Mouse (Mus musculus) heart, postnatal 36 days (tissue): ENCODE results near the gene Cacna2d2. TPM values are rescaled to one million over a fixed set of nuclear protein-coding genes. Genes with fewer than 3 reads are reported as not detected.

ENCODE experiments used
- DNase-seq, 2 experiments: peaks; one replicate each; pipeline ENCODE4 v3.0.0; 2021 to 2022
- intact Hi-C: fragments of 180-260 bp; cut with DNase I; formaldehyde crosslinking; loops from one replicate; pipeline ENCODE4 v1.15.1; 2025
- total RNA-seq, 2 experiments: library from RNA; stranded (reverse); gene quantifications; 2 replicates each; pipeline ENCODE4 v1.2.3; 2021

Cacna2d2 gene
- total RNA-seq, 2 experiments from 2014 or later: 10.5 to 13.3 TPM

DNA sequence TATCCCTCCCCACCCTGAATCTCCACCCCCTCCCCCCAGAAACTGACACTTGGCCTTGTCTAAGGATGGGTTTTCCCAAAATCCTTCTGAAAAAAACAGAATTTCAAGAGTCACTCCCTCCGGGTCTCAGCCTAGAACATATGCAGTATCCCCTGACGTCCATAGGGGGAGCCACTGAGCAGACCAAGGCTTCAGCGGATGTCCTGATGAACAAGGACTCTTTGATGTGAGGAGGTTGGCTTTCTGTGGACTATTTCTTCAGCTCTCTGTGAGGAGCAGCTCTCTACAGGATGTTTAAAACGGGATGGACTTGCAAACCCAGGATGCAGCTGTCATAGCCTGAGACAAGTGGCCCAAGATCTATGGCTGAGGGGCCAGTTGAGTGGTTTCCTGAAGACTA, 53.1 kb downstream of the Cacna2d2 start:
- no peak for DNase-seq
- intact Hi-C loops: no loop called here

DNA sequence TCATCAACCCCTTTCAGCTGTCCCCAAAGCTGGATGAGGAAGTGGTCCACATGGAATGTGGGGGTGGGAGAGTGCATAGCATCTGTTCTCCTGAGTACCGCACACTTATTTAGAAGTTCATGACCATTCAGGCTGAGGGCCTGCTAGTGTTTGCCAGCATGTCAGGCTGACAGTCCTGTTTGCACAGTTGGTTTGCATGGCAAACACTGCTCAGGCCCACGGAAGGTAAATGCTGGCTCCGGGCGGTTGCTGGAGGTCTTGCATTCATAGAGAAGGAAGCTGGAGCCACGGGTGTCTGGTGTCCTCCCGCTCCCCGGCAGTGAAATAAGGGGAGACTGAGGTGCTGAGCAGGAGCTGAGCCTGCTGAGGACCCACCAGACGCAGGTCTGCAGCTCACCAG, 53.7 kb downstream of the Cacna2d2 start:
- intact Hi-C loops: no loop called here
- DNase-seq: no peak

DNA sequence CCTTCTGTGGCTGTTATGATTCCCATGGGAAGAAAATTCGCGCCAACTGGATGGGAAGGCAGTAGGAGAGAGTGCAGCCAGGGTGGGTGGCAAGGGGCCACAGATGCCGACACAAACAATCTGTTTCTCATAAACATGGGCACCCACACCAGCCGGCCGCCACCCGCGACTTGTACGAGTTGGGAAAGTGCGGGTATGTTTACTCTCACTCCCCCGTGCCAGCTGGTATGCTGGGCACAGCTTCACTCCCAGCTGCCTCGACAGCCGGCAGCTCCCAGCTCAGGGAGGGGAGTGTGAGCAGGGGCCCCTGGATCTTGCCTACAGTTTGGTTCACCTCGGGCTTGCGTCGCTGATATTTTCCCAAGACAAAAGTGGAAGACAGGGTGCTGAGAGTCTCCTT, 57.3 kb downstream of the Cacna2d2 start:
- intact Hi-C loops: no loop called here
- no peak for DNase-seq

DNA sequence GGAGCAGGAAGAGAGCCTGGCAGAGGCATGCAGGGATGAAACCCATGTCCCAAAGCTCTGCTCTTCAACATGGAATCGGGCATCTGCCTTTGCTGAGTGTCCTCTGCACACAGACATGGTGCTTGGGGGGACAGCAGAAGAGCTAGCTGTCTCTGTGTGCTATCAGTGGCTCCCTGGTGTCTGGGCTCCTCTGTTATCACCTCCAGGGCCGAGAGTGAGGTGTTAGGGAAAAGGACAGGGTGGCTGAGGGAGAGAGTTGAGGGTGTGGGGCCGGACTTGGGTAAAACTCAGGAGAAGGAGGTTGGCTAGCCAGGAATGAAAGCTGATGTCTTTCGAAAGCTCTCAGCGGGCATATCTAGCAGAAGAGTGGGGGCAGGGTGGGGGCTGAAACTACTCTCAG, 63.5 kb downstream of the Cacna2d2 start:
- intact Hi-C loops: loop anchor here (1.0 to 2.0 kb wide), 2 partner anchors 97 to 106 kb away; no protein-coding TSS in a partner anchor
- DNase-seq: no peak

GRCm38 (mm10) chr9:107463509-107463908, 64.1 kb downstream of the Cacna2d2 start:
- intact Hi-C loops: loop anchor here (1.0 to 2.0 kb wide), 2 partner anchors 97 to 107 kb away; no protein-coding TSS in a partner anchor
- DNase-seq: peak; percentile 70 to 82

DNA sequence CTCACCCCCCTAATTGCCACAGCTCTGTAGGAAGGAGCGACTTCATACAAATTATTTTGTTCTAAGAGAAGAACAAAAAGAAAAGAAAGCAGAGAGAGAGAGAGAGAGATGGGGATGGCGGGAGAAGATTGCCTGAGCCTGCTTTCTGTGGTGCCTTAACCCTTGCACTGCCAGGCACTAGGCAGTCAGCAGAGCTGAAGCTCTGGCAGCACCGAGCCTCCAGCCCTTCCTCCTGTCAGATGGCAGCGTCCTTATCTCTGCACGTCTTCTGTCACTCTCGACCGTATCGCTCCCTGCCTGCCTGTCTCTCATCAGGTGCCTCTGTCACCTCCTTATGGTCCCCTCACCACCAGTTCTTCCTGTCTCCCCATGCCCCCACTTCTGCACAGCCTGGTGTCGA, 64.7 kb downstream of the Cacna2d2 start:
- DNase-seq: no peak
- intact Hi-C loops: no loop called here

- intact Hi-C loops: no loop called here
- no peak for DNase-seq
Measured at GRCm38 (mm10) chr9:107465657-107466056, 66.2 kb downstream of the Cacna2d2 start.

DNA sequence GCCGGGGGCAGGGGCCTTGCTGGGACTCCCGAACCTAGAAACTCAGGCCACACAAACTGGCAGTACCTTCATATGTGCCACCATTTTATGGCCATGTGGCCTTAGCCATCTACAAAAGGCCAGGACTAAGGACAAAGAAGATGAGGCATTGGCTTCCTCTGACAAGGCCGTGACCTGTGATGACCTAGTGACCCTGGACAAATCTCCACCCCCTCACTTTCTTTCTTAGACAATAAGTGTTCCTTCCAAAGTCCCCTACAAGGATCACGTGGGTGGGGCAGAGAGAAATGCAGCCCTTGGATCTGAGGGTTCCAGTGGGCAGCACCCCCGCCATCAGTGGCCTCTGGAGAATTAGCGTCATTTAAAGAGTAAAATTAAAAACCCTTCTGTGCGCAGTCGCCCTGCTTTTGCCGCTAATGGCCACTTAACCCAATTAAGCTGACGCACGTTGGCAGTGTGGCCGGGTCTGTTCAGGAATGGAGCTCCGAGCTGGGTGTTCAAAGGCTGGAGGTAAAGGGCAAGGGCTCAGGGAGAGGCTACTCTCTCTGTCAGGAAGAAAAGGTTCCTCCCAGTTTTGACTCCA, 69.9 kb downstream of the Cacna2d2 start:
- intact Hi-C loops: no loop called here
- no peak for DNase-seq

GRCm38 (mm10) chr9:107470427-107470826, 71.0 kb downstream of the Cacna2d2 start:
- intact Hi-C loops: no loop called here
- DNase-seq: no peak

- DNase-seq: no peak
- intact Hi-C loops: no loop called here
Measured at GRCm38 (mm10) chr9:107474016-107474415, 74.6 kb downstream of the Cacna2d2 start.

DNA sequence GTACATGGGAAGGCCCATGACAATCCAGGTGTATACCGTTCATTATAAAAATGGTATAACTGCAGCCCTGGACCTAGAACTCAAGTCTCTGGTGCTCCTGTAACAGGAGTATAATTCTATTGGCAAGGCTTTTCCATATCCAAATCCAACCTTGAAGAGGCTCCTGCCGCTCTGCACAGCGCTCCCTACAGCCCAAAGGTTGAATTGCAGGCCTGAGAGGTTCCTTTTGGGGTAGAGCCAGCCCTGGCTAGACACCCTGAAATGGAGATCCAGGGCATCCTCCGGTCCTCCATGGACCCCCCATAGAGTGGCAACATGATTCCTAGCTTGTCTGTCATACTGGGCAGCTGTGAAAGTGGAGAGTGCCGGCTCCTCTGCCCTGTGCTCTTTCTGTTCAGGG, 79.6 kb downstream of the Cacna2d2 start:
- intact Hi-C loops: no loop called here
- no peak for DNase-seq

DNA sequence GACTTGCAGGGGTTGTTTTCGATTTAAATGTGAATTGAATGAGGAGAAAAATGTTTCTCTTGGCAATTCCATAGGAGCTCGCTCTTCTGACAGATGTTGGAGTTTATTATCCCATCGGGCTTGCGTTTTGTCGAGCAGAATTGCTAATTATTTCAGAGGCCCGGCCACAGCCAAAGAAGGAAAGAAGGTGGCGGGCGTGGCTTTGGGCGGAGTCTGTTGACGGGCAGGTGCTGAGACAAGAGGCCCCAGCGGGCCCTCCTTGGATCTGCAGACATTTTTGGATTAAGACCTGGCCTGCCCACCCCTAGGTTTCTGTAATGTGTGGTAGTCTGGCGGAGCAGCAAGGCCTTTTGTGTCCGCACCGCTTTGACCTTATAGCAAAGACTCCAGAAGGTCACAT, 80.2 kb downstream of the Cacna2d2 start:
- intact Hi-C loops: no loop called here
- DNase-seq: no peak

GRCm38 (mm10) chr9:107480477-107481069, 81.2 kb downstream of the Cacna2d2 start:
- intact Hi-C loops: no loop called here
- no peak for DNase-seq

- intact Hi-C loops: no loop called here
- DNase-seq: no peak
Measured at GRCm38 (mm10) chr9:107481340-107481739, 81.9 kb downstream of the Cacna2d2 start.

GRCm38 (mm10) chr9:107482004-107482403, 82.6 kb downstream of the Cacna2d2 start:
- DNase-seq: no peak
- intact Hi-C loops: no loop called here

DNA sequence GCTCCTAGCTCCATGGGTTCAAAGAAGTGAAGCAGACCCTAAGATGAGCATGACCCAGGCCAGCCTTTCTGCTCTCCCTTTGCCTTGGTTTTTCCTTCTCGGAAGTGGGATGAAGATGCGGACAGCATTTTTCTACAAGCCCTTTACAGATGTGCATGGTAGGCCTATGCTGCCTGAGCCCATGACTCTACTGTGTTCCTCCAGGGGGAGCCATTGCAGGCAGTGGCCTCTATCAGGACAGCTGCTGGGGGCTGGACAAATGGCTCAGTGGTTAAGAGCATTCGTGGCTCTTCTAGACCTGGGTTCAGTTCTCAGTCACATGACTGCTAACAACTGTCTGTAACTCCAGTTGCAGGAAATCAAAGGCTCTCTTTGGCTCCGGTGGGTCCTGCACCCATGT, 83.4 kb downstream of the Cacna2d2 start:
- intact Hi-C loops: no loop called here
- no peak for DNase-seq

DNA sequence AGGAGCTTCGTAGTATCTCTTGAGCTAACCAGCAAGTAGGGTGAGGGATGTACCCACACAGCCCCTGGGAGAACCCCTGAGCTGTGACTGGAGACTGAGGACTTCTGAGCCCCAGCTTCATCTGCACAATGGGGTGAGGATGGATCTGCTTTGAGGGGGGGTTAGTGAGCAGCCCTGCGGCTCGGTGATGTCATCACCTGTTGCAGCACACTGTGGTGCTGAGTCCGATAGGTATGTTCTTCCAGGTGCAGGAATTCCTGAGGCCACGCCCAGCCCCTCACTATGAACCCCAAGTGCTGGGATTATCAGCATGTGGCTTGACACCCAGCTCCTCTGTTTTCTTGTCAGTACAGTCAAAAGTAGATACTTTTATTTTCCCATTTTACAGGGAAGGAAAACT, 84.3 kb downstream of the Cacna2d2 start:
- no peak for DNase-seq
- intact Hi-C loops: no loop called here

DNA sequence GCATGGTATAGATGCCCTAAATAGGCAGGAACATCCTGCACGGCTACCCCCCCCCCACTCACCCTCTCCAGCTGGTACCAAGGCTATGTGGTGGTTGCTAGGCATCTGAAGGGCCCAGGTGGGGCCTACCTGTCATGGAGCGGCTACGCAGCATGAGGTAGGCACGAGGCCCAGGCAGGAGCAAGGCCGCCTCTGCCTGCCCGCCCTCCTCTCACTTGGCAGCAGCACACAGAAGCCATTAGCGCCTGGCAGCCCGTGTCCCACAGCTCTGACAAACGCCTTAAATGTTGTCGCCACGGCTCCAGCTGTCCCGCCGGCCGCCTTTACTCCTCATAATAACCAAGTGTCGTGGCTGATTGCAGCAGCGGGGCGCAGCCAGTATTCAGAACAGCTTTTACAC, 84.9 kb downstream of the Cacna2d2 start:
- no peak for DNase-seq

GRCm38 (mm10) chr9:107484766-107485165, 85.4 kb downstream of the Cacna2d2 start:
- no peak for DNase-seq
- intact Hi-C loops: no loop called here

More for the DNA sequence above, 84.9 kb downstream of the Cacna2d2 start:
- intact Hi-C loops: no loop called here

- DNase-seq: no peak
- intact Hi-C loops: no loop called here
Measured at GRCm38 (mm10) chr9:107486086-107486485, 86.7 kb downstream of the Cacna2d2 start.

DNA sequence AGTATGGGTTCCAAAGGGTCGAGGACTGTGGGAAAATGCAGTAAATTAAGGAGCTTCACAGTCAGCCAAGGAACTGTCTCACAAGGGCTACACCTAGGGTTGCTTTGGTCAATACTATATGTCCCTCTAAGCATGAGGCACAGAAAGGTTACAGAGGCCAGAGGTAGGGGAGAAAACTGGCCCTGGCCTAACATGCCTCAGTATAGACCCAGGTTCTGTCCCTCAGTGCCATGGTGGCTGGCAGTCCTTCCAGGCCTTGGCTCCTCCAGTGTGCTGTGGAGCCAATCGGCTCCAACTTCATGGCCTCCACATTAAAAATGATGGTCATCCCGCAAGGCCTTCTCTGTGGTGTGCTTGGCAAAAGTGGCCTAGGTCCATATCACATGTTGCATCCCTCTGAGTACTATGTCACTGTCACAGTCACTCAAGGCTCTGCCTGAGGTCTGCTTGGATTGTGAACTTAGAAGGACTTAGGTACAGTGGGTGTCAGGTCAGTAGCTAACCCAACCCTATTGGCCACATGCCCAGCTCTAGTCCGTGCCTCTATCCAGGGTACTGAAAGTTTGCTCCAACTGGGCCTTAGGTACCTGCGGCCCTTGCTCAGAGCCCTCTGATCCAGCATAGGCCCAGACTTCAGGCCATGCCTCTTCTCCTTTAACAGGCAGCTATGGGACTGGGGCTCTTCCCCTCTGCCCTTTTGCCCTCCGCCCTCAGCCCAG, 87.3 kb downstream of the Cacna2d2 start:
- intact Hi-C loops: no loop called here
- no peak for DNase-seq

GRCm38 (mm10) chr9:107490146-107490545, 90.7 kb downstream of the Cacna2d2 start:
- DNase-seq: no peak
- intact Hi-C loops: no loop called here
